Mouse (Mus musculus): ENCODE data around the gene Rictor. TPM values are rescaled to one million over a fixed set of nuclear protein-coding genes. Genes with fewer than 3 reads are reported as not detected.

Gene Rictor
- polyA plus RNA-seq, 1 experiment from 2014 or later, result 46.8 TPM

DNA sequence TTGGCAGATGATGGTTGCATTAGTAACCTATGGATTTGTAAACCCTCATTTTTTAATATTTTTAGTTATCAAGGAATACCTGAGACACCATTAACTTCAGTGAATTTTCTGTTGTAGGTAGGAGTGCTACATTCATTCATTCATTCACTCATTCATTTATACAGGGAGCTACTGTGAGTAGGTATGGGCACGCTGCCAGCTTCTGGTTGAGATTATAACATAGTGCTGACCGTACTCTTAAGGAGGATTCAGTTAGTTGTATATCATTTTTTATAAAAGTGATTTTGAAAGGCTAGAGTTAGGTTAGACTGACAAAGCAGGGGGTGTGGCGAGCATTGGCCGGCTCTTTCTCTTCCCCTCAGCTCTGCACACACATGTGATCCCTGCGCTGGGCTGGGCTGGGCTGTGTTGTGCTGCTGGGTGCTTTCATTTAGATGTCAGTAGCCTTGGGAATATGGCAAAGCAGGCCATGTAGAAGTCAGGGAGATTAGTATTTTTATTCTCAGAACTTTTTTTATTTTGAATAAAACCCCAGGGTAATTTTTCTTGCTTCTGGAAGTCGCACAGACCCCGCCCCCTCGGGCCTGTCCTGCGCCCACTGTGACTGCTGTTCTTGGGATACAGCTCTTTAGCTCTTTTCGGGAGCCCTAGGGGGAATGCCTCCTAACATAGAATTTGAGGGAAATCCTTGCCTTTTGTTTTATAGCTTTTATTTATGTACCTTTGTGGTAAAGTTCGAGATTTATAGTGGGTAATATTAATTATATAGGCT, 14.4 kb downstream of the Rictor start:
- no peak overlapping the region for H3K27ac ChIP-seq (ENCODE audit: low read depth, low read length)
- H3K4me3 ChIP-seq (ENCODE audit: low read depth, low read length), result no peak overlapping the region
- 93% methylated on average over 11 of the region's 11 CpGs for WGBS
- H3K9ac ChIP-seq (ENCODE audit: low read length), result no peak overlapping the region
- no peaks in the 10 kb centered on the region for H3K4me1 ChIP-seq (replicated peaks; ENCODE audit: control insufficient read depth, insufficient read depth, low read length)
- no peaks in the 10 kb centered on the region for H3K9me3 ChIP-seq (ENCODE audit: control insufficient read depth, low read length)
- no peak overlapping the region for H3K4me2 ChIP-seq (ENCODE audit: low read depth, low read length, severe bottlenecking)
- H3K27me3 ChIP-seq (ENCODE audit: control insufficient read depth, insufficient read depth, low read length), result no peaks in the 10 kb centered on the region
- ATAC-seq (replicated peaks; ENCODE audit: low FRiP score) (no peak), DNase-seq (ENCODE audit: low spot score) (no peak)
- H3K36me3 ChIP-seq (ENCODE audit: control insufficient read depth, insufficient read depth, low read length), result no peaks in the 10 kb centered on the region

DNA sequence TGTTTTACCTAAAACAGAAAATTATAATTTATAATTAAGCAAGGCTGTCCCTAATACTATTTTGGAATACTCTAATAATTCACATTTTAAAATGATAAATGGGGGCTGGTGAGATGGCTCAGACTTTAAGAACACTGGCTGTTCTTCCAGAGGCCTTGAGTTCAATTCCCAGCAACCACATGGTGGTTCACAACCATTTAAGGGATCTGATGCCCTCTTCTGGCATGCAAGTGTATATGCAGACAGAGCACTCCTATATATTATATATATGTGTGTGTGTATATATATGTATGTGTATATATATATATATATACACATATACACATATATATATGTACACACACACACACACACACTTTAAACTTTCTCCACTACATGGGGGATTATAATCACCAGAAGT, 15.2 kb downstream of the Rictor start:
- no peak for ATAC-seq (replicated peaks; ENCODE audit: low FRiP score)
- Histone ChIP-seq H3K4me3 (ENCODE audit: low read depth, low read length) (no peak overlapping the region), H3K4me1 (replicated peaks; ENCODE audit: control insufficient read depth, insufficient read depth, low read length) (no peaks in the 10 kb centered on the region), H3K9ac (ENCODE audit: low read length) (no peak overlapping the region), H3K4me2 (ENCODE audit: low read depth, low read length, severe bottlenecking) (no peak overlapping the region), H3K27ac (ENCODE audit: low read depth, low read length) (no peak overlapping the region), H3K36me3 (ENCODE audit: control insufficient read depth, insufficient read depth, low read length) (no peaks in the 10 kb centered on the region), H3K9me3 (ENCODE audit: control insufficient read depth, low read length) (no peaks in the 10 kb centered on the region), H3K27me3 (ENCODE audit: control insufficient read depth, insufficient read depth, low read length) (no peaks in the 10 kb centered on the region)
- no peak for DNase-seq (ENCODE audit: low spot score)

DNA sequence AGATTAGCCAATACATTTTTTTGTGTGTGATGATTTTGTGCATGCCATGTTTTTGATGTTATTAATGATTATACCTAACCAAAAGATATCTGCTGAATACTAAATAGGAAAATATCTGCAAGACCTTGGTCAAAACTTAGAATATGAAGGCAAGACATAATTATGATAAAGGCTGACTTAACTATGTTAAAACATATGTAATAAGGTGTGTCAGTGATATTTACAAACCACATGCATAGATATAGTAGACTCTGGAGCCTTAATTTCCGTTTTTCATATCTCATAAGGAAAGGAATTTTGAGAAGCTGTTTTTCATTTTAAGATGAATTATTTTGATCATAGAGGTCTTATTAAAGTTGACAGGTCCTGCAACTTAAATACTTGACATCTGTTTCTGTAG, 16.3 kb downstream of the Rictor start:
- Histone ChIP-seq H3K27me3 (ENCODE audit: control insufficient read depth, insufficient read depth, low read length) (no peaks in the 10 kb centered on the region), H3K4me3 (ENCODE audit: low read depth, low read length) (no peak overlapping the region), H3K36me3 (ENCODE audit: control insufficient read depth, insufficient read depth, low read length) (no peaks in the 10 kb centered on the region), H3K9ac (ENCODE audit: low read length) (no peak overlapping the region), H3K4me2 (ENCODE audit: low read depth, low read length, severe bottlenecking) (no peak overlapping the region), H3K27ac (ENCODE audit: low read depth, low read length) (no peak overlapping the region), H3K9me3 (ENCODE audit: control insufficient read depth, low read length) (no peaks in the 10 kb centered on the region), H3K4me1 (replicated peaks; ENCODE audit: control insufficient read depth, insufficient read depth, low read length) (no peaks in the 10 kb centered on the region)
- DNase-seq (ENCODE audit: low spot score) (no peak), ATAC-seq (replicated peaks; ENCODE audit: low FRiP score) (no peak)
- WGBS, result 93% methylated on average over 1 of the region's 1 CpGs

DNA sequence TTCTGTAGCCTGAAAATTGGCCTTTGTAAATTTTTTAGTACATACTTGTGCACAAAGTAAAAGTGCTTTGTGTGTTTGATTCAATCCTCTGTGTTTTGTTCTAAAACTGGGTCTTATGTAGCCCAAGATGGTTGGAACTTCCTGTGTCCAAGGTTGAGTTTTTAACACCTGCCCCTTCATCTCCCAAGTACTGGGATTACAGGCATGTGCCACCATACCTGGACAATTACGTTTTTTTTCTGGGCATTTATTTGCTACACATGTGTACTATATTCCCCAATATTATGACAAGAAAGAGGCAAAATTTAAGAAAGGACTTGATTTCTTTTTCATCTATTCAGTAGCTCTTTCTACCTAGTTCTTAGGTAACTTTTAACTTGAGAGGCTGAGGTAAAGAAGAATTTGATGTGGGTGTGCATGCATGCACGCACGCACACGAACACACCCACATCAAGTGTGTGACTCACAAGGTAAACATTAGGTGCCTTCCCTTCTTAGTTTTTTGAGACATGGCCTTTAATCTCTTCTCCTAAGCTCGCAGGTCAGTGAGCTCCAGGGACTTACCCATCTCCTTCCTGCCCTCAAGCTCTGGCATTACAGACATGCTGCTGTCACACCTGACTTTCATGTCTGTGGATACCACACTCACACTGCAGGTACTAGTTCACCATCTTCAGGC, 18.1 kb downstream of the Rictor start:
- Histone ChIP-seq H3K36me3 (ENCODE audit: control insufficient read depth, insufficient read depth, low read length) (no peaks in the 10 kb centered on the region), H3K27ac (ENCODE audit: low read depth, low read length) (no peak overlapping the region), H3K4me1 (replicated peaks; ENCODE audit: control insufficient read depth, insufficient read depth, low read length) (no peaks in the 10 kb centered on the region), H3K9me3 (ENCODE audit: control insufficient read depth, low read length) (no peaks in the 10 kb centered on the region), H3K9ac (ENCODE audit: low read length) (no peak overlapping the region), H3K4me2 (ENCODE audit: low read depth, low read length, severe bottlenecking) (no peak overlapping the region), H3K4me3 (ENCODE audit: low read depth, low read length) (no peak overlapping the region), H3K27me3 (ENCODE audit: control insufficient read depth, insufficient read depth, low read length) (no peaks in the 10 kb centered on the region)
- ATAC-seq (replicated peaks; ENCODE audit: low FRiP score) (no peak), DNase-seq (ENCODE audit: low spot score) (no peak)
- WGBS, result 85% methylated on average over 5 of the region's 5 CpGs

DNA sequence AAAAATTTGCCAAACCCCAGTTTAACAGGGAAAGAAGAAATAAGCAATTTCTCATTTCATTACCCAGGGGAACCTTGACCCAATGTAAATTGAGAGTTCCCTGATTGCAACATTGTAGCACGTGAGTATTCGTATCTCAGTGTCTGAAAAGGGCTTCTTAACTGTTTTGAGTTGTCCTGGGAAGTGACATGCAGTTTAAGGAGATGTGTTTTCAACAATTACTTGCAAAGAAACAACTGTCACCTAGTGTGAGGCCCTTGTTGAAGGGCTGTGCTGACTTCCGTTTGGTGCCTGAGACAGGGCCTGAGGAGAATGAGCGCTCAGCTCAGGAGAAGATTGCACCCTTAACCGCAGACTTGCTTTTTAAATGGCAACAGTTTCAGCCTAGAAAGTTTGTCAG, 24.9 kb downstream of the Rictor start:
- DNase-seq (ENCODE audit: low spot score), result no peak
- no peak overlapping the region for H3K9ac ChIP-seq (ENCODE audit: low read length)
- WGBS, result 84% methylated on average over 5 of the region's 5 CpGs

DNA sequence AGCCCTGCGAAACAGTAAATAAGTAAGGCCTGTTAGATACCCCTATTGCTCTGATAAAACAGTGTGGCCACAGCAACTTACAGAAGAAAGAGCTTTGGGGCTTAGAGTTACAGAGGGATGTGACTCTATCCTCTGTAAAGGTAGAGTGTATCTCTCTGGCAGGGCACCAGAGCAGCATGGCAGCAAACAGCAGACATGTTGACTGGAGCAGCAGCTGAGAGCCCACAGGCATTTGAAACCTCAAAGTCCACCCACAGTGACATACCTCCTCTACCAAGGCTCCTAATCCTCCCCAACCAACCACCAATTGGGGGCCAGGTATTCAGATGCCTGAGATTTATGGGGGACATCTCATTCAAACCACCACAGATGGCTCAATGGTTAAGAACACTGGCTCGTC, 31.0 kb downstream of the Rictor start:
- Histone ChIP-seq H3K4me1 (replicated peaks; ENCODE audit: control insufficient read depth, insufficient read depth, low read length) (no peaks in the 10 kb centered on the region), H3K9ac (ENCODE audit: low read length) (no peak overlapping the region), H3K27ac (ENCODE audit: low read depth, low read length) (no peak overlapping the region), H3K4me2 (ENCODE audit: low read depth, low read length, severe bottlenecking) (no peak overlapping the region), H3K4me3 (ENCODE audit: low read depth, low read length) (no peak overlapping the region), H3K27me3 (ENCODE audit: control insufficient read depth, insufficient read depth, low read length) (no peaks in the 10 kb centered on the region), H3K9me3 (ENCODE audit: control insufficient read depth, low read length) (no peaks in the 10 kb centered on the region), H3K36me3 (ENCODE audit: control insufficient read depth, insufficient read depth, low read length) (no peaks in the 10 kb centered on the region)
- ATAC-seq (replicated peaks; ENCODE audit: low FRiP score) (no peak), DNase-seq (ENCODE audit: low spot score) (no peak)
- 94% methylated on average over 2 of the region's 2 CpGs for WGBS

More for the DNA sequence above, 24.9 kb downstream of the Rictor start:
- Histone ChIP-seq H3K36me3 (ENCODE audit: control insufficient read depth, insufficient read depth, low read length) (no peaks in the 10 kb centered on the region), H3K4me2 (ENCODE audit: low read depth, low read length, severe bottlenecking) (no peak overlapping the region), H3K27ac (ENCODE audit: low read depth, low read length) (no peak overlapping the region), H3K9me3 (ENCODE audit: control insufficient read depth, low read length) (no peaks in the 10 kb centered on the region), H3K4me1 (replicated peaks; ENCODE audit: control insufficient read depth, insufficient read depth, low read length) (no peaks in the 10 kb centered on the region), H3K27me3 (ENCODE audit: control insufficient read depth, insufficient read depth, low read length) (no peaks in the 10 kb centered on the region), H3K4me3 (ENCODE audit: low read depth, low read length) (no peak overlapping the region)
- no peak for ATAC-seq (replicated peaks; ENCODE audit: low FRiP score)

DNA sequence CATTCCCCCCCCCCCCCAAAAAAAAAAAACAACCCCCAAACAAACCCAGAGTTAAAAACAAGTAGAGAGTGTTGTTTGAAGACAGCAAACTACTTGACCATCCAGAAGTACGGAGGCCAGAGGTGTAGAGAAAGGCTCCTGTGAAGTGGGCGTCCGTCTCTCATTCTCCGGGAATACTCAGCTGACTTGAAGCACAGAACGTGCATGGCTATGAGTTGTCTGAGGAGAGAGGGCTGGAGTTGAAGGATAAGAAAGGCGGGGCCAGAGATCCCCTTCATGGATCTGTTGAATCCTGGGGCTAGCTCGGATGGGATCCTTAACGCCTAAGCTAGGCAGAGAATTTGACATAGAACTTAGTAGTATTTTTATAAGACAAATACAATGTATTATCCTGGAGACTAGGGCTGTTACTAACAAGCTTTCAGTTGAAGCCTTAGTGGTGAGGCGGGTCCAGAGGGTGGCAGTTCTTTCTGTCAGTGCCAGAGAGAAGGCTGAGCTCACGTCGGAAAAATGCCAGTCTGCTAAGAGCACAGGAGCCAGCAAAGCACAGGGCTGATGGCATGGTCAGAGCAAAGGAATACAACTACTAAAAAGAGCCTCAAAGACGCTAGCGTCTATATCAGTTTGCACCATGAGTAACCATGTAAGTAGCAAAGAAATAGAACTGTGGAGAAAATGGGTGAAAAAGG, 34.3 kb downstream of the Rictor start:
- H3K9ac ChIP-seq (ENCODE audit: low read length), result no peak overlapping the region
- H3K27ac ChIP-seq (ENCODE audit: low read depth, low read length), result no peak overlapping the region
- DNase-seq (ENCODE audit: low spot score), result no peak
- H3K36me3 ChIP-seq (ENCODE audit: control insufficient read depth, insufficient read depth, low read length), result no peaks in the 10 kb centered on the region
- H3K9me3 ChIP-seq (ENCODE audit: control insufficient read depth, low read length), result no peaks in the 10 kb centered on the region
- ATAC-seq (replicated peaks; ENCODE audit: low FRiP score), result no peak
- no peak overlapping the region for H3K4me3 ChIP-seq (ENCODE audit: low read depth, low read length)
- no peaks in the 10 kb centered on the region for H3K27me3 ChIP-seq (ENCODE audit: control insufficient read depth, insufficient read depth, low read length)
- WGBS, result 85% methylated on average over 13 of the region's 13 CpGs
- no peaks in the 10 kb centered on the region for H3K4me1 ChIP-seq (replicated peaks; ENCODE audit: control insufficient read depth, insufficient read depth, low read length)
- no peak overlapping the region for H3K4me2 ChIP-seq (ENCODE audit: low read depth, low read length, severe bottlenecking)

DNA sequence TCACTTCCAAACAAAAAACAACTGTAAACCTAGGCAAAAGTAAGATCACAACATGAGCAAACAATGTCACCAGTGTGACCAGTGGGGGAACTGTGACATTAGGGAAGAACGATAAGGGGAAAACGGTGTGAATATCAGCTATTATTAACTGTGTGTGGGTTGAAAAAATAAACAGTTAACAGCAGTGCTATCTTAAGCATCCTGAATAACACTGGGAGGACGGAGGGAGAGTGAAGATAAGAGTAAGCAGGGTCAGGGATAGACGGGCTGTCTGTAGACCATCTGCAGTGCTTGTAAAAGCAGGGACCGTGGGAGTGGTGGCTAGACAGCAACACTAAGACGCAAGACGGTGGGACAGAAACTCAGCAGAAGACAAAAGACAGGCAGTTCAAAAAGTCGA, 35.5 kb downstream of the Rictor start:
- no peak overlapping the region for H3K4me2 ChIP-seq (ENCODE audit: low read depth, low read length, severe bottlenecking)
- H3K4me3 ChIP-seq (ENCODE audit: low read depth, low read length), result no peak overlapping the region
- DNase-seq (ENCODE audit: low spot score), result no peak
- no peaks in the 10 kb centered on the region for H3K4me1 ChIP-seq (replicated peaks; ENCODE audit: control insufficient read depth, insufficient read depth, low read length)
- ATAC-seq (replicated peaks; ENCODE audit: low FRiP score), result no peak
- no peaks in the 10 kb centered on the region for H3K27me3 ChIP-seq (ENCODE audit: control insufficient read depth, insufficient read depth, low read length)
- WGBS, result 76% methylated on average over 8 of the region's 8 CpGs
- H3K9ac ChIP-seq (ENCODE audit: low read length), result no peak overlapping the region
- H3K36me3 ChIP-seq (ENCODE audit: control insufficient read depth, insufficient read depth, low read length), result no peaks in the 10 kb centered on the region
- H3K9me3 ChIP-seq (ENCODE audit: control insufficient read depth, low read length), result no peaks in the 10 kb centered on the region
- no peak overlapping the region for H3K27ac ChIP-seq (ENCODE audit: low read depth, low read length)

Measured in forebrain, embryonic 11.5 days (tissue).